Mouse (Mus musculus): ENCODE data around the gene Nudt17.

DNA sequence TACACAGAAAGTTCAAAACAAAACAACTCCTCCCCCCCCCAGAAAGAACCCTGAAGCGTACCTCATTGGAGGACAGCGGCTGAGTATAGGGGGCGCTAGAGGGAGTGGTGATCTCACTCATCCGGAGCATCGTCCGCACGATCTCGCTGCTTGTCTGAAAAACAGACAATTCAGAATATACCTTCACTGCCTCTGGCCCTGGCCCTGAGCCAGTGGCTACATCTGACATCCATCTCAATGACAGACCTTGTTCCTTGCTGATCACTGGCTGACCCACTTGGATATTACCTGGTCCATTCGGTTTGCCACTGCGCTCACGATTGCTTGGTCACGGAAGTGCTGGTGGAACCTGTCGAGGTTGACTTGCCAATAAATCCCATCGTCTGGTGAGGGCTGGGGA is 10.8 kb upstream of the Nudt17 start:
- TF ChIP-seq GATA1 (IDR thresholded peaks at IDR 0.05; ENCODE audit: borderline replicate concordance, low read length) (no peak), FLI1 (IDR thresholded peaks at IDR 0.05; ENCODE audit: low read length) (no peak)

All from megakaryocyte, embryonic 14.5 days (primary cell).